Mouse (Mus musculus) lung, adult 2 months (tissue): ENCODE measurements around the gene Uhrf1bp1. TPM values are rescaled to one million over a fixed set of nuclear protein-coding genes. Genes with fewer than 3 reads are reported as not detected.

Source experiments
- DNase-seq: peaks from one replicate; pipeline ENCODE4 v3.0.0; 2022
- H3K4me1 ChIP-seq: fragments of 200-500 bp; 2 replicates; pipeline ENCODE4 v1.6.1; 2011; ENCODE audit warnings: low read length; ENCODE audit not compliant: control insufficient read depth, insufficient read depth
- H3K4me3 ChIP-seq: fragments of 200-500 bp; replicated peaks from 2 replicates; pipeline ENCODE3; 2011; ENCODE audit warnings: low read depth, mild to moderate bottlenecking, control low read depth, low read length; ENCODE audit errors: extremely low read depth
- CTCF ChIP-seq: fragments of 200-500 bp; IDR thresholded peaks from 2 replicates; pipeline ENCODE4 v1.5.1; 2011; ENCODE audit warnings: mild to moderate bottlenecking, low read length, control low read depth; ENCODE audit not compliant: insufficient read depth
- POLR2A ChIP-seq: fragments of 200-500 bp; IDR thresholded peaks from 2 replicates; pipeline ENCODE4 v1.6.1; 2011; ENCODE audit warnings: low read depth, mild to moderate bottlenecking, control low read depth, low read length, borderline replicate concordance; ENCODE audit errors: extremely low read depth
- WGBS: fragments of 180-500 bp; shearing (Covaris S2); methylation state at CpG from one replicate; pipeline ENCODE4 v1.1.7; 2018; 5-methylcytosine and 5-hydroxymethylcytosine counted together
- polyA plus RNA-seq: library from polyadenylated mRNA; depleted of rRNA; stranded (reverse); fragments of >200 nt; gene quantifications from 2 replicates; pipeline ENCODE4 v1.2.3, GENCODE M21; 2012

Gene Uhrf1bp1
- polyA plus RNA-seq, 1 experiment, result 8.4 TPM

GRCm38 (mm10) chr17:27911371-27911770 is 55.1 kb downstream of the Uhrf1bp1 start:
- no peak for DNase-seq
- H3K4me3 ChIP-seq, result no peak overlapping the region
- TF ChIP-seq POLR2A, result no peak
- no peak for TF ChIP-seq CTCF
- WGBS, result 85% methylated on average over 7 of the region's 7 CpGs
- H3K4me1 ChIP-seq, result peaks cover 11% of the 10 kb centered on the region

GRCm38 (mm10) chr17:27914742-27915141 is 58.5 kb downstream of the Uhrf1bp1 start:
- Histone ChIP-seq H3K4me1 (peaks cover 9% of the 10 kb centered on the region), H3K4me3 (no peak overlapping the region)
- WGBS, result 77% methylated on average over 4 of the region's 4 CpGs
- TF ChIP-seq CTCF (no peak), POLR2A (no peak)
- no peak for DNase-seq

DNA sequence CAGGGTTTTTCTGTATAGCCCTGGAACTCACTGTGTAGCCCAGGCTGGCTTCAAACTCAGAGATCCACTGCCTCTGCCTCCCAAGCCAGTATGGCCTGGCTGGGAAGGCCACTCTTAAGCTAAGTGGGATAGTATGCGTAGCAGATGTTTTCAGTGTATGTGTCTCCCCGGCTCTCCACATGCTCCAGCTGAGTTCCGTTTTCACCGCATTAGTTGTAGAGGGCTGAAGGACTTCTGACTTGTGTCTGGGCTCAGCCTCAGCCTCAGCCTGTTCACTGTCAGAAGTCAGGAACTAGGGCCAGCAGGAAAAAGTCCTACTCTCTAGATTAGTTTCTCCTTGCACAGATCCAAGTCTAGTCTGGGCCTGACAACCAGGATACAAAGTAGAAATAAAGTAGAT is 60.1 kb downstream of the Uhrf1bp1 start:
- Histone ChIP-seq H3K4me1 (peaks cover 6% of the 10 kb centered on the region), H3K4me3 (no peak overlapping the region)
- TF ChIP-seq POLR2A (no peak), CTCF (no peak)
- 67% methylated on average over 4 of the region's 4 CpGs for WGBS
- no peak for DNase-seq

DNA sequence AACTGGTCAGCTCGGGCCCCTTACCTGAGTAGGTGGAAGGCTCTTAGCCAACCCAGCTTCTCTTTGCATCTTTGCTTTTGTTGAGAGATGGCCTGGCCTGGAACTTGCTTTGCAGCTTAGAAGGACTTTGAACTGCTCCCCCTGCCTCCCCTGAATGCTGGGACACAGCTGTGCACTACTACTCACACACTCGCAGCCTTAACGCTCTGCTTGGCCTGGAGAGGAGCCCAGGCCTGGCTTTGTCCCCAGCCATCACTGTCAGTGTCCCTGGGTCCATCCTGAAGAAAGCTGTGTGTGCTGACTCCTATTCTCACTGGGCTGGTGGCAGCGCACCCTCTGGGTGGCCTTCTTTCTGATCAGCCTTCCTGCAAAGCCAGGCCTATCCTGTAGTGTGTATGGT is 64.4 kb downstream of the Uhrf1bp1 start:
- no peak for TF ChIP-seq POLR2A
- no peak for TF ChIP-seq CTCF
- peaks cover 24% of the 10 kb centered on the region for H3K4me1 ChIP-seq
- no peak for DNase-seq
- no peak overlapping the region for H3K4me3 ChIP-seq
- 48% methylated on average over 4 of the region's 4 CpGs for WGBS

DNA sequence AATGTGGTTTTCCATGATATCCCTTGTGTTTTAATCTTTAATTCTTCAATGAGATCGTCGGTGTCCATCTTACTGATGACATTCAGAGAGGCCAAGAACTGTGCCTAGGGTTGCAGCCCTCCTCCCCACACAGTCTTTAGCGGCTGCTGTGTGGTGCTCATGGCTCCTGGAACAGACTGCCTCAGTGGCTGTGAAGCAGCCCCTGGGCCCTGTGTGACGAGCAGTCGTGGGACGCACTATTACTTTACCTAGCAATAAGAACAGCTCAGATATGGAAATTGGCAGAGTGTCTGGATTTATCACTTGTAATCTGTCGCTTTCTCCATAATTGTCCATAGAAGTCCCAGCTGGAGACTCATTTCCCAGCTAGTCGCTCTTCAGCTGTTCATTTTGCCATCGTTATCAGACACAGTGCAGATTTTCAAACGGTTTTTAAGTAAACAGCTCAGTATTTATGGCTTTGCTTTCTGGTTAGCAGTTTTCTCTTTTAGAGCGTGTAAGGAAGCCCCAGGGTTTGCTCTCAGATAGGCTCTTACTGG is 66.0 kb downstream of the Uhrf1bp1 start:
- TF ChIP-seq CTCF (no peak), POLR2A (no peak)

DNA sequence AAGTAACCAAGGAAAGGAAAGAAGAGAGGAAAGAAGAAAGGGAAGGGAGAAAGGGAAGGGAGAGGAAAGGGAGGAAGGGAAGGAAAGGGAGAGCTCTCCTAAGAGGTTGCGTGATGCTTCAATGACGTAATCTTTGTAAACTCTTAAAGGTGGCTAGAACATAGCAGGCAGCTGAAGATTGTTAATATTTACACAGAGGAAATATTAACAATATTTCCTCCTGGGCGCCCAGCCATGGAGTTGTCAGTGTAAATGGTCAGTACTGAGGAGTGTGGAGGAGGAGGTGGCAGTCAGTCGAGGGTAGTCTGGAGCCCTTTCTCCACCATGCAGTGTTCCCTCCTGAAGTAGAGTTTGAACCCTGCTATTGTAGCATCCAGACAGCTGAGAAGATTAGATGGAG is 68.8 kb downstream of the Uhrf1bp1 start:
- H3K4me1 ChIP-seq, result peaks cover 32% of the 10 kb centered on the region
- peak; percentile 54 for DNase-seq
- H3K4me3 ChIP-seq, result no peak overlapping the region
- 24% methylated on average over 4 of the region's 4 CpGs for WGBS
- TF ChIP-seq POLR2A, result no peak
- no peak for TF ChIP-seq CTCF

More for the DNA sequence above, 66.0 kb downstream of the Uhrf1bp1 start:
- H3K4me3 ChIP-seq, result no peak overlapping the region
- peaks cover 32% of the 10 kb centered on the region for H3K4me1 ChIP-seq
- no peak for DNase-seq
- 78% methylated on average over 11 of the region's 11 CpGs for WGBS

DNA sequence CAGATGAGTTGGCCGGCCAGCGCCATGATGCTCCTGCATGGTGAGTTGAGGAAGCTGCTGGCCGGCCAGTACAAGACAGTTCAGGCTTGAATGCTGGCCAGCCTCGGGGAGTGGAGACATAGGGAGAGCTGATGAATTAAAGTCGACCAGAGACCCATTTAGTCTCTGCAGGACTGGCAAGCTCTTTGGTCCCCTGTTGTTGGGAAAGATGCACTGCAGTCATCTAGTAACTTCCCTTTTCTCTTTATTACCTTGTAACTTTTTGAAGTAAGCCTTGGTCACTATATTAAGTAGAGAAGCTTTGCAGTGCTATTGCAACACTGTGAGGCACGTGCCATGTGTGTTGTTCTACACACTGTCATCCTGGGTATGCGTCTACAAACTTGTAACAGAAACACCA is 69.3 kb downstream of the Uhrf1bp1 start:
- H3K4me3 ChIP-seq, result no peak overlapping the region
- DNase-seq, result no peak
- WGBS, result 27% methylated on average over 7 of the region's 7 CpGs
- peaks cover 32% of the 10 kb centered on the region for H3K4me1 ChIP-seq
- TF ChIP-seq CTCF (no peak), POLR2A (no peak)

GRCm38 (mm10) chr17:27930291-27930690 is 74.0 kb downstream of the Uhrf1bp1 start:
- TF ChIP-seq CTCF, result no peak
- TF ChIP-seq POLR2A, result no peak
- 80% methylated on average over 5 of the region's 5 CpGs for WGBS
- H3K4me3 ChIP-seq, result no peak overlapping the region
- peaks cover 25% of the 10 kb centered on the region for H3K4me1 ChIP-seq
- no peak for DNase-seq

DNA sequence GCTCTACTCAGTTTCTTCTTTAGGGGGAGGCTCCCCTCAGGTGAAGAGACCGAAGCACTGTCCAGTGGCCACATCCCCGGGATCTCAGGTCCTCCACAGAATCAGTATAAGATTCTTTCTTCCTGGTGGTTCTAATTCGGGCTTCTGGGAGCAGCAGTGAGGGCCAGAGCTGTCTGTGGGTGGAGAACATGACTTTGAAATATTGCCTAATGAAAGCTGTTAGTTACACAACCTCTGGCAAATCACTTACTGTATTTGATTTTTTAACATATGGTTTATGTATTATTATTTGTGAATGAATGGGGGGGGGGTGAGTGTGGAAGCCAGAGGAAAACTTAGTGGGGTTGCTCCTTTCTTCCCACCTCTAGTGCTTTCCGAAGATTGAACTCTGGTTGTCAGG is 75.6 kb downstream of the Uhrf1bp1 start:
- no peak for DNase-seq
- 57% methylated on average over 4 of the region's 4 CpGs for WGBS
- Histone ChIP-seq H3K4me1 (peaks cover 17% of the 10 kb centered on the region), H3K4me3 (no peak overlapping the region)
- no peak for TF ChIP-seq CTCF
- TF ChIP-seq POLR2A, result no peak

- WGBS, result 70% methylated on average over 10 of the region's 10 CpGs
- DNase-seq, result no peak
- Histone ChIP-seq H3K4me1 (peaks cover 37% of the 10 kb centered on the region), H3K4me3 (no peak overlapping the region)
- TF ChIP-seq POLR2A (no peak), CTCF (no peak)
Observed at GRCm38 (mm10) chr17:27934136-27934910, 78.1 kb downstream of the Uhrf1bp1 start.
